Mouse (Mus musculus) adrenal gland, adult 18-20 months (tissue): Measurements from ENCODE around the gene Dmac2. TPM values are rescaled to one million over a fixed set of nuclear protein-coding genes. Genes with fewer than 3 reads are reported as not detected.

Experiments used
- DNase-seq, 2 experiments: peaks; one replicate each; pipeline ENCODE4 v3.0.0; 2021 to 2022; ENCODE audit warnings: low spot score in 2 of 2
- total RNA-seq, 2 experiments: library from RNA; stranded (reverse); gene quantifications; 1 replicate in 1 of 2; 2 replicates in 1 of 2; pipeline ENCODE4 v1.2.3; 2021

Dmac2 gene
- total RNA-seq, 2 experiments from 2014 or later, result 24.2 to 30.5 TPM

GRCm38 (mm10) chr7:25647574-25648123 is 28.4 kb downstream of the Dmac2 start:
- no peak for DNase-seq

GRCm38 (mm10) chr7:25649839-25650238 is 30.6 kb downstream of the Dmac2 start:
- DNase-seq, result no peak

GRCm38 (mm10) chr7:25651281-25651680 is 32.1 kb downstream of the Dmac2 start:
- no peak for DNase-seq

- DNase-seq, result no peak
These were observed 33.1 kb downstream of the Dmac2 start for GRCm38 (mm10) chr7:25652244-25652759.

- no peak for DNase-seq
These were observed 36.6 kb downstream of the Dmac2 start for GRCm38 (mm10) chr7:25655601-25656428.

GRCm38 (mm10) chr7:25657785-25658184 is 38.6 kb downstream of the Dmac2 start:
- no peak for DNase-seq

- DNase-seq, result peak; percentile 95
These were observed 39.7 kb downstream of the Dmac2 start, which contains the start of the genes Bckdha and Exosc5 for GRCm38 (mm10) chr7:25658657-25659472. Gene Bckdha, minus strand, starts transcription at chr7:25658981. Gene Exosc5, plus strand, starts transcription at chr7:25659164.

- DNase-seq, result no peak
These were observed 47.2 kb downstream of the Dmac2 start for GRCm38 (mm10) chr7:25666381-25666780.

- DNase-seq, result no peak
These were observed 49.9 kb downstream of the Dmac2 start for GRCm38 (mm10) chr7:25669158-25669557.

- no peak for DNase-seq
These were observed 50.4 kb downstream of the Dmac2 start for GRCm38 (mm10) chr7:25669631-25670030.

- DNase-seq, result no peak
These were observed 50.9 kb downstream of the Dmac2 start for GRCm38 (mm10) chr7:25670096-25670495.

- no peak for DNase-seq
These were observed 52.5 kb downstream of the Dmac2 start for GRCm38 (mm10) chr7:25671686-25672085.

GRCm38 (mm10) chr7:25672442-25672841 is 53.2 kb downstream of the Dmac2 start:
- DNase-seq, result no peak

GRCm38 (mm10) chr7:25674297-25674696 is 55.1 kb downstream of the Dmac2 start:
- no peak for DNase-seq

GRCm38 (mm10) chr7:25674719-25675300 is 55.6 kb downstream of the Dmac2 start, which contains the start of gene Tmem91:
Gene Tmem91, minus strand, starts transcription at chr7:25675166.
- no peak for DNase-seq

Other genes starting within 250 kb of the Dmac2 start
- gene Cnfn, start 249.7 kb upstream of the Dmac2 start, total RNA-seq, result not detected
- gene Lipe, start 220.7 kb upstream of the Dmac2 start, total RNA-seq, result 100 to 1,000 TPM; 332 to 738 TPM
- gene Cxcl17, start 206.5 kb upstream of the Dmac2 start, total RNA-seq, result not detected
- gene Ceacam1, start 141.8 kb upstream of the Dmac2 start, total RNA-seq, result 10 to 100 TPM in 1 of 2 experiments, 1 to 10 TPM in 1; 9.3 to 34.6 TPM
- 1 to 10 TPM; 1.0 to 3.7 TPM for gene Ceacam2, start 79.6 kb upstream of the Dmac2 start, total RNA-seq
- gene Erich4, start 3.5 kb upstream of the Dmac2 start, total RNA-seq, result not detected
- 1 to 10 TPM; 2.7 to 2.8 TPM for gene B3gnt8, start 7.2 kb downstream of the Dmac2 start, total RNA-seq
- gene Bckdha, start 39.6 kb downstream of the Dmac2 start, total RNA-seq, result 100 to 1,000 TPM; 232 to 288 TPM
- gene Exosc5, start 39.8 kb downstream of the Dmac2 start, total RNA-seq, result 10 to 100 TPM; 38.0 to 49.3 TPM
- not detected for gene Tmem91, start 55.8 kb downstream of the Dmac2 start, total RNA-seq
- gene B9d2, start 61.4 kb downstream of the Dmac2 start, total RNA-seq, result 10 to 100 TPM; 15.0 to 16.2 TPM
- gene Tgfb1, start 67.6 kb downstream of the Dmac2 start, total RNA-seq, result 10 to 100 TPM; 26.2 to 36.0 TPM
- gene Ccdc97, start 99.7 kb downstream of the Dmac2 start, total RNA-seq, result 10 to 100 TPM; 52.1 to 53.0 TPM
- gene Hnrnpul1, start 135.3 kb downstream of the Dmac2 start, total RNA-seq, result 10 to 100 TPM; 83.8 to 94.4 TPM
- 10 to 100 TPM; 41.9 to 66.9 TPM for gene Axl, start 169.3 kb downstream of the Dmac2 start, total RNA-seq
- gene Cyp2s1, start 197.5 kb downstream of the Dmac2 start, total RNA-seq, result 1 to 10 TPM; 3.4 to 4.3 TPM